Mouse (Mus musculus) gastrocnemius, adult 18-20 months (tissue): ENCODE measurements at regions not wholly inside any gene's neighbourhood (a gene's known extent, or its start where the extent isn't known, plus 50 kb on each side); places are given as distances from the start of the nearest gene placed in this dataset.

Source experiments
- DNase-seq: peaks from one replicate; pipeline ENCODE4 v3.0.0; 2021; ENCODE audit warnings: low spot score

GRCm38 (mm10) chr10:100882584-100882983, 292.3 kb downstream of the 1700017N19Rik start:
- no peak for DNase-seq

- no peak for DNase-seq
Measured at GRCm38 (mm10) chr10:100922976-100923375, 332.7 kb downstream of the 1700017N19Rik start.

- no peak for DNase-seq
Measured at GRCm38 (mm10) chr10:100927086-100927485, 336.8 kb downstream of the 1700017N19Rik start.

GRCm38 (mm10) chr10:100931739-100932138, 341.5 kb downstream of the 1700017N19Rik start:
- no peak for DNase-seq

GRCm38 (mm10) chr10:100958371-100958770, 368.1 kb downstream of the 1700017N19Rik start:
- DNase-seq: no peak

GRCm38 (mm10) chr10:101003469-101003868, 413.2 kb downstream of the 1700017N19Rik start:
- DNase-seq: no peak

GRCm38 (mm10) chr10:101004687-101005086, 414.4 kb downstream of the 1700017N19Rik start:
- no peak for DNase-seq

- DNase-seq: no peak
Measured at GRCm38 (mm10) chr10:101015416-101015815, 425.1 kb downstream of the 1700017N19Rik start.

GRCm38 (mm10) chr10:101038630-101039029, 448.3 kb downstream of the 1700017N19Rik start:
- no peak for DNase-seq

GRCm38 (mm10) chr10:101039034-101039433, 448.8 kb downstream of the 1700017N19Rik start:
- DNase-seq: no peak
